Mouse (Mus musculus) MEL (cell line): ENCODE measurements at regions not wholly inside any gene's neighbourhood (a gene's known extent, or its start where the extent isn't known, plus 50 kb on each side); places are given as distances from the start of the nearest gene placed in this dataset.

Source experiments
- DNase-seq: peaks from one replicate; pipeline ENCODE4 v3.0.0; 2011; ENCODE audit warnings: low read depth, low spot score
- H3K27ac ChIP-seq: 2 replicates; pipeline ENCODE4 v1.5.1; 2012; ENCODE audit warnings: low read depth, mild to moderate bottlenecking, control low read depth, low read length, moderate library complexity; ENCODE audit not compliant: control insufficient read depth
- H3K27me3 ChIP-seq, 2 experiments: fragments of 150-350 bp in 1 of 2; sonication (generic) in 1 of 2; 2 replicates each; pipeline ENCODE4 v1.6.1; 2012; ENCODE audit warnings: low read length in 2 of 2, mild to moderate bottlenecking in 2 of 2, improper control_type of control experiment in 1 of 2, moderate library complexity in 1 of 2; ENCODE audit not compliant: insufficient read depth in 2 of 2, control insufficient read depth in 1 of 2
- H3K36me3 ChIP-seq, 2 experiments: 2 replicates each; pipeline ENCODE4 v1.6.1; 2012 to 2014; ENCODE audit warnings: low read length in 2 of 2, improper control_type of control experiment in 1 of 2, inconsistent platforms in 1 of 2, mild to moderate bottlenecking in 1 of 2; ENCODE audit not compliant: insufficient read depth in 2 of 2, control insufficient read depth in 1 of 2
- H3K4me1 ChIP-seq, 2 experiments: fragments of 150-350 bp in 1 of 2; sonication (generic) in 1 of 2; 2 replicates each; pipeline ENCODE4 v1.6.1; 2012; ENCODE audit warnings: low read length in 2 of 2, improper control_type of control experiment in 1 of 2, mild to moderate bottlenecking in 1 of 2; ENCODE audit not compliant: insufficient read depth in 2 of 2, control insufficient read depth in 1 of 2
- H3K4me3 ChIP-seq, 2 experiments: fragments of 150-350 bp in 1 of 2; sonication (generic) in 1 of 2; 2 replicates each; pipeline ENCODE4 v1.5.1; 2012; ENCODE audit warnings: low read depth in 2 of 2, low read length in 2 of 2, mild to moderate bottlenecking in 2 of 2, moderate library complexity in 2 of 2, control low read depth in 1 of 2, improper control_type of control experiment in 1 of 2; ENCODE audit not compliant: control insufficient read depth in 1 of 2, insufficient read depth in 1 of 2
- H3K79me2 ChIP-seq: 2 replicates; pipeline ENCODE4 v1.6.1; 2012; ENCODE audit warnings: mild to moderate bottlenecking, low read length, moderate library complexity; ENCODE audit not compliant: control insufficient read depth, poor library complexity, insufficient read depth
- H3K9ac ChIP-seq: 2 replicates; pipeline ENCODE4 v1.6.1; 2012; ENCODE audit warnings: low read depth, mild to moderate bottlenecking, control low read depth, low read length, moderate library complexity; ENCODE audit not compliant: control insufficient read depth, poor library complexity, severe bottlenecking
- H3K9me3 ChIP-seq: fragments of 150-350 bp; sonication (generic); replicated peaks from 2 replicates; pipeline ENCODE4 v1.6.1; 2012; ENCODE audit warnings: mild to moderate bottlenecking, low read length, improper control_type of control experiment, moderate library complexity; ENCODE audit not compliant: insufficient read depth
- E2F4 ChIP-seq: IDR thresholded peaks from 2 replicates; pipeline ENCODE4 v1.6.1; 2011; ENCODE audit warnings: low read depth, low read length, improper control_type of control experiment, borderline replicate concordance
- EP300 ChIP-seq, 2 experiments: IDR thresholded peaks; 2 replicates each; pipeline ENCODE4 v1.6.1; 2011; ENCODE audit warnings: improper control_type of control experiment in 2 of 2, low read length in 2 of 2, low read depth in 1 of 2, mild to moderate bottlenecking in 1 of 2
- ETS1 ChIP-seq: IDR thresholded peaks from 2 replicates; pipeline ENCODE4 v1.6.1; 2012; ENCODE audit warnings: low read depth, mild to moderate bottlenecking, inconsistent platforms, low read length, improper control_type of control experiment, moderate library complexity
- GABPA ChIP-seq: IDR thresholded peaks from 2 replicates; pipeline ENCODE4 v1.6.1; 2012; ENCODE audit warnings: low read depth, mild to moderate bottlenecking, inconsistent platforms, low read length, improper control_type of control experiment, moderate library complexity
- GATA1 ChIP-seq: IDR thresholded peaks from 2 replicates; pipeline ENCODE4 v1.6.1; 2011; ENCODE audit warnings: low read depth, low read length, improper control_type of control experiment
- MAFK ChIP-seq: IDR thresholded peaks from 2 replicates; pipeline ENCODE4 v1.6.1; 2011; ENCODE audit warnings: low read depth, mild to moderate bottlenecking, low read length, improper control_type of control experiment, borderline replicate concordance
- MAX ChIP-seq: IDR thresholded peaks from 2 replicates; pipeline ENCODE4 v1.6.1; 2011; ENCODE audit warnings: low read length, improper control_type of control experiment
- MXI1 ChIP-seq: IDR thresholded peaks from 2 replicates; pipeline ENCODE4 v1.6.1; 2011; ENCODE audit warnings: mild to moderate bottlenecking, low read depth, low read length, improper control_type of control experiment
- NRF1 ChIP-seq: IDR thresholded peaks from 2 replicates; pipeline ENCODE4 v1.6.1; 2014; ENCODE audit warnings: low read depth, mild to moderate bottlenecking, inconsistent platforms, low read length, improper control_type of control experiment, moderate library complexity; ENCODE audit not compliant: poor library complexity, insufficient read depth, severe bottlenecking
- RAD21 ChIP-seq: IDR thresholded peaks from 2 replicates; pipeline ENCODE4 v1.6.1; 2011; ENCODE audit warnings: mild to moderate bottlenecking, low read depth, low read length, improper control_type of control experiment
- SIN3A ChIP-seq: IDR thresholded peaks from 2 replicates; pipeline ENCODE4 v1.6.1; 2012; ENCODE audit warnings: low read length, improper control_type of control experiment, inconsistent platforms
- SMC3 ChIP-seq: IDR thresholded peaks from 2 replicates; pipeline ENCODE4 v1.6.1; 2011; ENCODE audit warnings: low read depth, low read length, improper control_type of control experiment
- USF1 ChIP-seq: IDR thresholded peaks from 2 replicates; pipeline ENCODE4 v1.6.1; 2014; ENCODE audit warnings: low read depth, mild to moderate bottlenecking, inconsistent platforms, low read length, improper control_type of control experiment, moderate library complexity
- USF2 ChIP-seq, 2 experiments: IDR thresholded peaks; 2 replicates each; pipeline ENCODE4 v1.6.1; 2011 to 2012; ENCODE audit warnings: improper control_type of control experiment in 2 of 2, low read length in 2 of 2, borderline replicate concordance in 1 of 2, inconsistent platforms in 1 of 2, low read depth in 1 of 2, mild to moderate bottlenecking in 1 of 2; ENCODE audit not compliant: insufficient read depth in 1 of 2
- ZC3H11A ChIP-seq: IDR thresholded peaks from 2 replicates; pipeline ENCODE4 v1.6.1; 2012; ENCODE audit warnings: low read depth, mild to moderate bottlenecking, inconsistent platforms, low read length, improper control_type of control experiment

GRCm38 (mm10) chrX:7429524-7429865 is 53.9 kb upstream of the Usp27x start:
- Histone ChIP-seq H3K36me3 (no peaks in the 10 kb centered on the region), H3K79me2 (no peaks in the 10 kb centered on the region), H3K27ac (no peak overlapping the region), H3K9ac (no peak overlapping the region), H3K27me3 (peaks cover 0 to 8% of the 10 kb centered on the region in 2 experiments; a peak in 3 of 4 replicates), H3K4me1 (no peaks in the 10 kb centered on the region), H3K9me3 (no peaks in the 10 kb centered on the region), H3K4me3 (no peak overlapping the region)
- TF ChIP-seq MAX = peak; percentile 47; the same call in 1 of the 2 replicates
- TF ChIP-seq GABPA = no peak
- TF ChIP-seq MXI1 = no peak
- no peak for TF ChIP-seq GATA1
- TF ChIP-seq SIN3A = no peak
- no peak for TF ChIP-seq ZC3H11A
- no peak for TF ChIP-seq E2F4
- TF ChIP-seq USF2 (IDR thresholded peaks at IDR 0.05; ENCODE audit: borderline replicate concordance in 1 of 2, insufficient read depth in 1 of 2, low read depth in 1 of 2, low read length in 2 of 2) = no peak
- no peak for TF ChIP-seq SMC3
- no peak for TF ChIP-seq ETS1
- 0 out of 2 replicates have a peak, but pooled peaks have one; percentile 18 for TF ChIP-seq USF1
- TF ChIP-seq NRF1 = no peak
- DNase-seq = no peak

GRCm38 (mm10) chrX:7428621-7429523 is 53.2 kb upstream of the Usp27x start:
- Histone ChIP-seq H3K27ac (no peak overlapping the region), H3K9me3 (no peaks in the 10 kb centered on the region), H3K27me3 (peaks cover 0 to 8% of the 10 kb centered on the region in 2 experiments; a peak in 3 of 4 replicates), H3K79me2 (no peaks in the 10 kb centered on the region), H3K9ac (no peak overlapping the region), H3K4me3 (no peak overlapping the region), H3K36me3 (no peaks in the 10 kb centered on the region), H3K4me1 (no peaks in the 10 kb centered on the region)
- no peak for DNase-seq
- no peak for TF ChIP-seq MAFK
- TF ChIP-seq EP300 (IDR thresholded peaks at IDR 0.05; ENCODE audit: low read depth in 1 of 2, low read length in 2 of 2) = no peak
- no peak for TF ChIP-seq RAD21
- no peak for TF ChIP-seq MXI1
- TF ChIP-seq E2F4 = no peak
